Mouse (Mus musculus) liver, postnatal 0 days (tissue): ENCODE measurements around the gene Cyb561.

Experiments
- CTCF ChIP-seq: sonication (generic); IDR thresholded peaks from 2 replicates; pipeline ENCODE4 v1.5.1; 2016; ENCODE audit warnings: antibody characterized with exemption, low read depth
- EP300 ChIP-seq: IDR thresholded peaks from 2 replicates; pipeline ENCODE4 v1.6.1; 2016; ENCODE audit warnings: antibody characterized with exemption, low read depth, mild to moderate bottlenecking

DNA sequence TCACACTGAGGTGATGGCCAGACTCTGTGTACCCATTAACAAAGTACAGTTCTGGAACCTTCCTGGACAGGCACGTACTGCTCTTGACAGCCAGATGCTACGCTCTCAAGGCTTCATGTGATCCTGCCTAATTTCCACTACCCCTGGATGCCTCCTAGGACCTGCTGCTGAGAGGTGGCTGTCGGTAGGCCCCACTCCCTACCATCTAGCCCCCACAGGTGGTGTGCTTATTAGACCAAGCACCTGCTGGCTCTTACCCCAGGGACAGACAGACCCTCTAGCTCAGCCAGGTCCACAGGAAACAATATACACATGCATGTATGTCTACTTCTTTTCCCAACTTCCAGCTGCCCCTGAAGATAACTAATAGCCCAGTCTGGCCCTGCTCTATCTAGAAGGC lies 16.2 kb downstream of the Cyb561 start:
- TF ChIP-seq CTCF (no peak), EP300 (no peak)
